Mouse (Mus musculus): ENCODE measurements around the gene Gcg. TPM values are rescaled to one million over a fixed set of nuclear protein-coding genes. Genes with fewer than 3 reads are reported as not detected.

Gene Gcg
- polyA plus RNA-seq, 1 experiment from 2014 or later, result not detected

GRCm38 (mm10) chr2:62498086-62498485, 14.6 kb upstream of the Gcg start:
- Histone ChIP-seq H3K27me3 (no peaks in the 10 kb centered on the region), H3K9me3 (replicated peaks) (no peaks in the 10 kb centered on the region), H3K4me2 (no peak overlapping the region), H3K36me3 (no peaks in the 10 kb centered on the region), H3K4me1 (replicated peaks) (no peaks in the 10 kb centered on the region), H3K9ac (no peak overlapping the region), H3K27ac (no peak overlapping the region), H3K4me3 (replicated peaks) (no peak overlapping the region)
- WGBS (ENCODE audit: insufficient replicate concordance), result 73% methylated on average over 4 of the region's 4 CpGs
- ATAC-seq (ENCODE audit: low read depth) (no peak), DNase-seq (no peak)

GRCm38 (mm10) chr2:62497333-62498002, 14.0 kb upstream of the Gcg start:
- Histone ChIP-seq H3K4me2 (no peak overlapping the region), H3K27me3 (no peaks in the 10 kb centered on the region), H3K9me3 (replicated peaks) (no peaks in the 10 kb centered on the region), H3K36me3 (no peaks in the 10 kb centered on the region), H3K27ac (no peak overlapping the region), H3K4me1 (replicated peaks) (no peaks in the 10 kb centered on the region), H3K9ac (no peak overlapping the region), H3K4me3 (replicated peaks) (no peak overlapping the region)
- 65% methylated on average over 5 of the region's 5 CpGs for WGBS (ENCODE audit: insufficient replicate concordance)
- DNase-seq, result no peak
- no peak for ATAC-seq (ENCODE audit: low read depth)

- Histone ChIP-seq H3K9me3 (replicated peaks) (no peaks in the 10 kb centered on the region), H3K4me3 (replicated peaks) (no peak overlapping the region), H3K27ac (no peak overlapping the region), H3K4me2 (no peak overlapping the region), H3K4me1 (replicated peaks) (no peaks in the 10 kb centered on the region), H3K9ac (no peak overlapping the region), H3K36me3 (no peaks in the 10 kb centered on the region), H3K27me3 (no peaks in the 10 kb centered on the region)
- DNase-seq (no peak), ATAC-seq (ENCODE audit: low read depth) (no peak)
- 63% methylated on average over 4 of the region's 4 CpGs for WGBS (ENCODE audit: insufficient replicate concordance)
Observed at GRCm38 (mm10) chr2:62495407-62495806, 12.0 kb upstream of the Gcg start.

GRCm38 (mm10) chr2:62489832-62490231, 6.4 kb upstream of the Gcg start:
- DNase-seq, result no peak
- WGBS (ENCODE audit: insufficient replicate concordance), result 79% methylated on average over 6 of the region's 6 CpGs
- Histone ChIP-seq H3K4me2 (no peak overlapping the region), H3K4me1 (replicated peaks) (no peaks in the 10 kb centered on the region), H3K27me3 (no peaks in the 10 kb centered on the region), H3K9ac (no peak overlapping the region), H3K4me3 (replicated peaks) (no peak overlapping the region), H3K9me3 (replicated peaks) (no peaks in the 10 kb centered on the region), H3K27ac (no peak overlapping the region), H3K36me3 (no peaks in the 10 kb centered on the region)
- ATAC-seq (ENCODE audit: low read depth), result no peak

GRCm38 (mm10) chr2:62484906-62485305, 1.5 kb upstream of the Gcg start:
- WGBS (ENCODE audit: insufficient replicate concordance), result 68% methylated on average over 3 of the region's 3 CpGs
- Histone ChIP-seq H3K9me3 (replicated peaks) (no peaks in the 10 kb centered on the region), H3K27ac (no peak overlapping the region), H3K36me3 (no peaks in the 10 kb centered on the region), H3K9ac (no peak overlapping the region), H3K4me2 (no peak overlapping the region), H3K4me1 (replicated peaks) (no peaks in the 10 kb centered on the region), H3K4me3 (replicated peaks) (no peak overlapping the region), H3K27me3 (no peaks in the 10 kb centered on the region)
- DNase-seq (no peak), ATAC-seq (ENCODE audit: low read depth) (no peak)

GRCm38 (mm10) chr2:62480285-62481198, 2.9 kb downstream of the Gcg start:
- no peak overlapping the region for H3K4me3 ChIP-seq (replicated peaks)
- no peak for DNase-seq
- ATAC-seq (ENCODE audit: low read depth), result no peak

GRCm38 (mm10) chr2:62469551-62469950, 13.9 kb downstream of the Gcg start:
- H3K4me3 ChIP-seq (replicated peaks), result no peak overlapping the region
- no peaks in the 10 kb centered on the region for H3K27me3 ChIP-seq
- H3K4me1 ChIP-seq (replicated peaks), result no peaks in the 10 kb centered on the region
- ATAC-seq (ENCODE audit: low read depth) (no peak), DNase-seq (no peak)
- H3K4me2 ChIP-seq, result no peak overlapping the region
- H3K36me3 ChIP-seq, result no peaks in the 10 kb centered on the region
- H3K27ac ChIP-seq, result no peak overlapping the region
- WGBS (ENCODE audit: insufficient replicate concordance), result 77% methylated on average over 9 of the region's 9 CpGs
- no peaks in the 10 kb centered on the region for H3K9me3 ChIP-seq (replicated peaks)
- H3K9ac ChIP-seq, result no peak overlapping the region

More at GRCm38 (mm10) chr2:62480285-62481198, 2.9 kb downstream of the Gcg start:
- no peak overlapping the region for H3K9ac ChIP-seq
- H3K27me3 ChIP-seq, result no peaks in the 10 kb centered on the region
- no peak overlapping the region for H3K4me2 ChIP-seq
- WGBS (ENCODE audit: insufficient replicate concordance), result 60% methylated on average over 9 of the region's 9 CpGs
- H3K36me3 ChIP-seq, result no peaks in the 10 kb centered on the region
- H3K27ac ChIP-seq, result no peak overlapping the region
- H3K4me1 ChIP-seq (replicated peaks), result no peaks in the 10 kb centered on the region
- no peaks in the 10 kb centered on the region for H3K9me3 ChIP-seq (replicated peaks)

- H3K27me3 ChIP-seq, result no peaks in the 10 kb centered on the region
- H3K36me3 ChIP-seq, result no peaks in the 10 kb centered on the region
- ATAC-seq (ENCODE audit: low read depth), result no peak
- no peak overlapping the region for H3K4me2 ChIP-seq
- no peaks in the 10 kb centered on the region for H3K9me3 ChIP-seq (replicated peaks)
- no peaks in the 10 kb centered on the region for H3K4me1 ChIP-seq (replicated peaks)
- no peak overlapping the region for H3K4me3 ChIP-seq (replicated peaks)
- no peak overlapping the region for H3K9ac ChIP-seq
- no peak overlapping the region for H3K27ac ChIP-seq
- no peak for DNase-seq
- WGBS (ENCODE audit: insufficient replicate concordance), result 56% methylated on average over 2 of the region's 2 CpGs
Observed at GRCm38 (mm10) chr2:62463287-62463686, 20.2 kb downstream of the Gcg start.

- DNase-seq, result no peak
Observed at GRCm38 (mm10) chr2:62462174-62462573, 21.3 kb downstream of the Gcg start.

GRCm38 (mm10) chr2:62460815-62461450, 22.5 kb downstream of the Gcg start:
- DNase-seq, result no peak
- WGBS (ENCODE audit: insufficient replicate concordance), result 53% methylated on average over 12 of the region's 12 CpGs
- Histone ChIP-seq H3K4me1 (replicated peaks) (no peaks in the 10 kb centered on the region), H3K4me3 (replicated peaks) (no peak overlapping the region), H3K36me3 (no peaks in the 10 kb centered on the region), H3K27me3 (no peaks in the 10 kb centered on the region), H3K9ac (no peak overlapping the region), H3K9me3 (replicated peaks) (no peaks in the 10 kb centered on the region), H3K4me2 (no peak overlapping the region), H3K27ac (no peak overlapping the region)
- ATAC-seq (ENCODE audit: low read depth), result no peak

More at GRCm38 (mm10) chr2:62462174-62462573, 21.3 kb downstream of the Gcg start:
- ATAC-seq (ENCODE audit: low read depth), result no peak
- 64% methylated on average over 2 of the region's 2 CpGs for WGBS (ENCODE audit: insufficient replicate concordance)
- H3K4me1 ChIP-seq (replicated peaks), result no peaks in the 10 kb centered on the region
- H3K4me3 ChIP-seq (replicated peaks), result no peak overlapping the region
- no peaks in the 10 kb centered on the region for H3K9me3 ChIP-seq (replicated peaks)
- no peak overlapping the region for H3K27ac ChIP-seq
- no peaks in the 10 kb centered on the region for H3K36me3 ChIP-seq
- no peak overlapping the region for H3K4me2 ChIP-seq
- H3K27me3 ChIP-seq, result no peaks in the 10 kb centered on the region
- H3K9ac ChIP-seq, result no peak overlapping the region

- Histone ChIP-seq H3K9me3 (replicated peaks) (no peaks in the 10 kb centered on the region), H3K4me1 (replicated peaks) (no peaks in the 10 kb centered on the region), H3K4me3 (replicated peaks) (no peak overlapping the region), H3K9ac (no peak overlapping the region), H3K27ac (no peak overlapping the region), H3K4me2 (no peak overlapping the region), H3K36me3 (no peaks in the 10 kb centered on the region), H3K27me3 (no peaks in the 10 kb centered on the region)
- 20% methylated on average over 7 of the region's 7 CpGs for WGBS (ENCODE audit: insufficient replicate concordance)
- ATAC-seq (ENCODE audit: low read depth), result no peak
- no peak for DNase-seq
Observed at GRCm38 (mm10) chr2:62460231-62460710, 23.2 kb downstream of the Gcg start.

All from liver, embryonic 13.5 days (tissue).